Mouse (Mus musculus) olfactory bulb, adult 2 months (tissue): ENCODE results near the gene Sell.

ENCODE experiments used
- CTCF ChIP-seq: fragments of 200-500 bp; IDR thresholded peaks from 2 replicates; pipeline ENCODE4 v1.5.1; 2012; ENCODE audit warnings: low read depth, mild to moderate bottlenecking, low read length, moderate library complexity; ENCODE audit not compliant: insufficient read depth
- POLR2A ChIP-seq: fragments of 200-500 bp; IDR thresholded peaks from 2 replicates; pipeline ENCODE4 v1.6.1; 2012; ENCODE audit warnings: mild to moderate bottlenecking, low read depth, low read length, moderate library complexity; ENCODE audit not compliant: insufficient read depth

- TF ChIP-seq CTCF (no peak), POLR2A (no peak)
These were observed 48.0 kb downstream of the Sell start for GRCm38 (mm10) chr1:164109763-164110162.
